Mouse (Mus musculus) E14TG2a.4 (cell line): ENCODE results near the gene Scaf8.

Experiments
- H3K27me3 ChIP-seq: 2 replicates; pipeline ENCODE4 v1.6.1; 2014; ENCODE audit warnings: low read length, control low read depth; ENCODE audit not compliant: insufficient read depth
- H3K36me3 ChIP-seq: 2 replicates; pipeline ENCODE4 v1.6.1; 2014; ENCODE audit warnings: low read length, control low read depth; ENCODE audit not compliant: insufficient read depth
- H3K4me1 ChIP-seq: replicated peaks from 2 replicates; pipeline ENCODE4 v1.6.1; 2014; ENCODE audit warnings: low read depth, low read length, control low read depth
- H3K4me3 ChIP-seq: replicated peaks from 2 replicates; pipeline ENCODE4 v1.5.1; 2014; ENCODE audit warnings: mild to moderate bottlenecking, low read length
- H3K9me3 ChIP-seq: 2 replicates; pipeline ENCODE4 v1.6.1; 2014; ENCODE audit warnings: low read length, control low read depth
- CTCF ChIP-seq: conservative IDR thresholded peaks from 2 replicates; pipeline ENCODE4 v1.5.1; 2014; ENCODE audit warnings: low read length
- NANOG ChIP-seq: IDR thresholded peaks from 2 replicates; pipeline ENCODE4 v1.6.1; 2014; ENCODE audit warnings: borderline replicate concordance, low read length, mixed read lengths
- POU5F1 ChIP-seq: IDR thresholded peaks from 2 replicates; pipeline ENCODE4 v1.6.1; 2014; ENCODE audit warnings: low read length, borderline replicate concordance

Scaf8 gene

DNA sequence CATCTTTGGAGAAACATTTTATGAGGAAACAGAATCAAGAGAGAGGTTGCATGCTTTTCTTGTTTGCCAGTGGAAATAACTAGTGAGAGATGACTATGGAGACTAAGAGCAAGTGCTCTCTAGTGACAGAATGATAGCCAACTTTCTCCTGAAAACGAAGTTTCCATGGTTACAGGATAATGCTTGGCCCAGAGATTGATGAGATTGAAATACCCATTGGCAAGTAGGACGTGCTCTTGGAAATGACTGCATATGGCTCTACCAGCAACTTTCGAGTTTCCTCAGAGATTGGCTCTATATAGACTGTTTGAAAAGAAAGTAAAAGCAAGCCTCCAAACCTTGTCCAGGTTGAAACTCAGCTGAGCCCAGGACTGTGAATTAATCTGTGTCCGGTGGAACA lies 97.3 kb downstream of the Scaf8 start:
- Histone ChIP-seq H3K9me3 (no peaks in the 10 kb centered on the region), H3K36me3 (peaks cover 81% of the 10 kb centered on the region), H3K4me1 (peaks cover 62% of the 10 kb centered on the region), H3K27me3 (no peaks in the 10 kb centered on the region), H3K4me3 (no peak overlapping the region)
- no peak for TF ChIP-seq CTCF
- no peak for TF ChIP-seq POU5F1
- TF ChIP-seq NANOG: no peak

DNA sequence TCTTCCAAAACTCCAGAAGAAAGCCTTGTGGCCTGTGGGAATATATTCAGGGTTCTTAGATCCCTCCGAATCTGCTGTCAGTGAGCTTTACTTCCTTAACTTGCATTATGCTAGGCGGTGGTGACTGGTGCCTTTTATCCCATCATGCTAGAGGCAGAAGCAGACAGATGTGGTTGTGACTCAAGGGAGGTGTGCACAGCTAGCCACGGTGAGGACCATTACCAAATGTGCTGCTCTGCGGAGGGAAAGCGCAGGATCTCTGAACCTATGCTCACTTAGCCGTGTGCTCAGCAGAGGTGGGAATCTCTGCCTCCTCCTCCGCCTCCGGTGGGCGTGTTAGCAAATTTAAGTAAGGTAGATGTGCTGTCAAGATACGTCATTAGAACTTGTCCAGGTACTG lies 98.1 kb downstream of the Scaf8 start:
- peaks cover 81% of the 10 kb centered on the region for H3K36me3 ChIP-seq
- no peaks in the 10 kb centered on the region for H3K27me3 ChIP-seq
- 0 out of 2 replicates have a peak overlapping the region, but pooled peaks have one; percentile 1 for H3K4me3 ChIP-seq
- no peaks in the 10 kb centered on the region for H3K9me3 ChIP-seq
- H3K4me1 ChIP-seq: peaks cover 61% of the 10 kb centered on the region
- TF ChIP-seq NANOG: no peak

DNA sequence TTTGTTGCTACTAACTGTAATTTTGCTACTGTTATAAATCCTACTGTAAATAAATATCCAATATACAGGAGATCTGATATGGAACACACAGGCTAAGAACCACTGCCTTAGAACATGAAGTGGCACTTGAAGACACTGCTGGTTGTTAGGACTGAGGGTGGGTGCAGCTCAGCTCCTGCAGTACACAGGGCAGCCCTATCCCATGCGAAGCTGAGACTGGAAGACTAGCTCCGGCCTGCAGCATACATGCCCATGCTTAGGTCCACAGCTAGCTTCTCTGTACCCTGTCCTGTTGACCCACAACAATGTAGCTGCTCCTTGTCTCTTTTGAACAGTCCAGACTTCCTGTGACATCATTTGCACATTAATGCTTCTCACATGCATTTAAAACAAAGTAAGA lies 100.1 kb downstream of the Scaf8 start:
- no peaks in the 10 kb centered on the region for H3K9me3 ChIP-seq
- no peak for TF ChIP-seq CTCF
- no peak for TF ChIP-seq POU5F1
- no peak for TF ChIP-seq NANOG

DNA sequence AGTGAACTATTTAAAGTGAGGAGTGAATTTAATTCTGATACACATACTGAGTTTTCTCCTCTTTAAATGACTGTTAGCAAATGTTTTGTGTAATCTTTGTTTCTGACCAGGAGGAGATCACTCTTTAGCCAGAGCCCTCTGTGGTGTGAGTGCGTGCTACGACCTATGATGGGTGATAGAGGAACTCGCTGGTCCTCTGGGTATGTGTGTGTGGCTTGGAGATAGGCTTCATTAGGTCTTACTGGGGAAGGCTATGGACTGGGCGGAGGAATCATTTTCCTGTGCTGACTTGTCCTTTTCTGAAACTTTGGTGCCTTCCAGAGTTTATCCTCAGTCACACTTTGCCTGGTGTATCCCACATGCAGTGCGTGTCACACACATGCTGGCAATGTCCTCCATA lies 102.3 kb downstream of the Scaf8 start:
- H3K9me3 ChIP-seq: no peaks in the 10 kb centered on the region
- no peak for TF ChIP-seq NANOG
- no peak for TF ChIP-seq POU5F1
- no peak for TF ChIP-seq CTCF
- peaks cover 59% of the 10 kb centered on the region for H3K4me1 ChIP-seq
- peaks cover 48% of the 10 kb centered on the region for H3K36me3 ChIP-seq
- H3K27me3 ChIP-seq: no peaks in the 10 kb centered on the region
- H3K4me3 ChIP-seq: no peak overlapping the region

More for the DNA sequence above, 100.1 kb downstream of the Scaf8 start:
- no peak overlapping the region for H3K4me3 ChIP-seq
- no peaks in the 10 kb centered on the region for H3K27me3 ChIP-seq
- peaks cover 64% of the 10 kb centered on the region for H3K36me3 ChIP-seq
- H3K4me1 ChIP-seq: peaks cover 57% of the 10 kb centered on the region

GRCm38 (mm10) chr17:3218364-3218763 lies 103.6 kb downstream of the Scaf8 start:
- no peak for TF ChIP-seq CTCF
- no peak for TF ChIP-seq NANOG
- no peak for TF ChIP-seq POU5F1
- Histone ChIP-seq H3K4me3 (no peak overlapping the region), H3K4me1 (peaks cover 60% of the 10 kb centered on the region), H3K27me3 (no peaks in the 10 kb centered on the region), H3K9me3 (no peaks in the 10 kb centered on the region), H3K36me3 (peaks cover 40% of the 10 kb centered on the region)

- peaks cover 59% of the 10 kb centered on the region for H3K4me1 ChIP-seq
- no peaks in the 10 kb centered on the region for H3K27me3 ChIP-seq
- no peaks in the 10 kb centered on the region for H3K9me3 ChIP-seq
- H3K36me3 ChIP-seq: peaks cover 34% of the 10 kb centered on the region
- no peak overlapping the region for H3K4me3 ChIP-seq
- TF ChIP-seq NANOG: no peak
- no peak for TF ChIP-seq POU5F1
- TF ChIP-seq CTCF: no peak
Observed at GRCm38 (mm10) chr17:3218916-3219315, 104.1 kb downstream of the Scaf8 start.

GRCm38 (mm10) chr17:3220201-3220600 lies 105.4 kb downstream of the Scaf8 start:
- TF ChIP-seq POU5F1: no peak
- TF ChIP-seq CTCF: no peak
- TF ChIP-seq NANOG: no peak
- no peaks in the 10 kb centered on the region for H3K9me3 ChIP-seq
- H3K4me3 ChIP-seq: no peak overlapping the region
- H3K36me3 ChIP-seq: peaks cover 24% of the 10 kb centered on the region
- no peaks in the 10 kb centered on the region for H3K27me3 ChIP-seq
- H3K4me1 ChIP-seq: peaks cover 47% of the 10 kb centered on the region

GRCm38 (mm10) chr17:3223071-3223470 lies 108.3 kb downstream of the Scaf8 start:
- no peak for TF ChIP-seq POU5F1
- TF ChIP-seq CTCF: no peak
- TF ChIP-seq NANOG: no peak
- peaks cover 29% of the 10 kb centered on the region for H3K4me1 ChIP-seq
- H3K9me3 ChIP-seq: no peaks in the 10 kb centered on the region
- H3K36me3 ChIP-seq: no peaks in the 10 kb centered on the region; the same call in 1 of the 2 replicates
- no peaks in the 10 kb centered on the region for H3K27me3 ChIP-seq
- no peak overlapping the region for H3K4me3 ChIP-seq

DNA sequence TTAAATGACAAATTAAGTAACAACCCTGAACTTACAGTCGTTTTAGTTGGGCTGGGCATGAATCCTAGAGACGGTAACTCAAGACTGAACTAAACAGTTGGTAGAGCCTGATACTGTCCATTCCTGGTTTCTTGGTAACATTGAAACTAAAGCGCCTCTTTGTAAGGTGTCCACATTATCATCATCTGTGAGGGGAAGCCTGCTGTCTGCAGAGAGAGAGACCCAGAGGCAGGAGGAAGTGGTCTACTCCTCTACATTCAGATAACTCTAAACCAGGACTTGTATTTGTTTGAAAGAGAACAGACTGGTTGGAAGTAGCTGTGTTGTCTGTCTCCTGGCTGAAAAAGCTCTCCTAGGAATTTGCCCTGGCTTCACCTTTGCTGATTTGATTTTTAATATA lies 108.9 kb downstream of the Scaf8 start:
- TF ChIP-seq CTCF (no peak), NANOG (no peak), POU5F1 (no peak)
- Histone ChIP-seq H3K4me1 (peaks cover 27% of the 10 kb centered on the region), H3K27me3 (no peaks in the 10 kb centered on the region), H3K9me3 (no peaks in the 10 kb centered on the region), H3K36me3 (no peaks in the 10 kb centered on the region; the same call in 1 of the 2 replicates), H3K4me3 (no peak overlapping the region)
